Mouse (Mus musculus) hindbrain, embryonic 14.5 days (tissue): ENCODE results near the gene Phf20. TPM values are rescaled to one million over a fixed set of nuclear protein-coding genes. Genes with fewer than 3 reads are reported as not detected.
A peak's percentile ranks its signal among the peaks of the same experiment; 100 is the strongest.

ENCODE experiments used
- ATAC-seq: fragments of 200-750 bp; cut with Nextera tagmentation; 2 replicates; pipeline ENCODE4 v1.8.0; 2017; ENCODE audit warnings: moderate number of reproducible peaks, mild to moderate bottlenecking, moderate TSS enrichment, moderate library complexity; ENCODE audit not compliant: low FRiP score
- DNase-seq: peaks from one replicate; pipeline ENCODE4 v3.0.0-alpha.2; 2015; ENCODE audit warnings: low spot score
- H3K27ac ChIP-seq: fragments of 300-500 bp; sonication (generic); 2 replicates; pipeline ENCODE4 v1.5.1; 2014; ENCODE audit warnings: mild to moderate bottlenecking, moderate library complexity
- H3K27me3 ChIP-seq: fragments of 300-500 bp; sonication (generic); 2 replicates; pipeline ENCODE4 v1.6.1; 2014; ENCODE audit warnings: mild to moderate bottlenecking, low read length, mixed read lengths; ENCODE audit not compliant: control insufficient read depth, insufficient read depth
- H3K36me3 ChIP-seq: fragments of 300-500 bp; sonication (generic); replicated peaks from 2 replicates; pipeline ENCODE4 v1.6.1; 2014; ENCODE audit not compliant: control insufficient read depth, insufficient read depth
- H3K4me1 ChIP-seq: fragments of 300-500 bp; sonication (generic); replicated peaks from 2 replicates; pipeline ENCODE4 v1.6.1; 2014; ENCODE audit warnings: antibody characterized with exemption, low read length, mixed read lengths; ENCODE audit not compliant: control insufficient read depth, insufficient read depth
- H3K4me2 ChIP-seq: fragments of 300-500 bp; sonication (generic); replicated peaks from 2 replicates; pipeline ENCODE4 v1.6.1; 2014; ENCODE audit warnings: mild to moderate bottlenecking, moderate library complexity
- H3K4me3 ChIP-seq: fragments of 300-500 bp; sonication (generic); replicated peaks from 2 replicates; pipeline ENCODE4 v1.5.1; 2014; ENCODE audit warnings: mild to moderate bottlenecking, low read length
- H3K9ac ChIP-seq: fragments of 300-500 bp; sonication (generic); 2 replicates; pipeline ENCODE4 v1.6.1; 2014
- H3K9me3 ChIP-seq: fragments of 300-500 bp; sonication (generic); 2 replicates; pipeline ENCODE4 v1.6.1; 2016; ENCODE audit warnings: low read length; ENCODE audit not compliant: control insufficient read depth
- WGBS: fragments of 180-500 bp; shearing (Covaris S2); extraction: QIAGEN DNeasy Blood & Tissue Kit; methylation state at CpG from one replicate; pipeline ENCODE4 v1.1.7; 2014; 5-methylcytosine and 5-hydroxymethylcytosine counted together
- polyA plus RNA-seq: library from polyadenylated mRNA; unstranded; fragments of >200 nt; fragmentation: Nextera tagmentation; extraction: Ambion mirVana; gene quantifications from 2 replicates; pipeline ENCODE4 v1.2.1, GENCODE M21; 2014

Phf20 gene
- polyA plus RNA-seq, 1 experiment from 2014 or later, result 107 TPM

- no peak for ATAC-seq
- Histone ChIP-seq H3K9me3 (no peaks in the 10 kb centered on the region), H3K36me3 (no peaks in the 10 kb centered on the region), H3K4me1 (peaks cover 26% of the 10 kb centered on the region), H3K9ac (no peak overlapping the region), H3K27me3 (no peaks in the 10 kb centered on the region), H3K27ac (no peak overlapping the region), H3K4me2 (no peak overlapping the region), H3K4me3 (no peak overlapping the region)
- DNase-seq, result no peak
These were observed 1.7 kb upstream of the Phf20 start for GRCm38 (mm10) chr2:156194571-156194970.

GRCm38 (mm10) chr2:156197129-156197911 is 1.1 kb downstream of the Phf20 start:
- peak overlapping the region; percentile 66 for H3K4me2 ChIP-seq
- H3K9me3 ChIP-seq, result no peaks in the 10 kb centered on the region
- H3K27ac ChIP-seq, result peak overlapping the region; percentile 95
- peaks cover 32% of the 10 kb centered on the region for H3K4me1 ChIP-seq
- H3K4me3 ChIP-seq, result peak overlapping the region; percentile 66
- peak overlapping the region; percentile 84 for H3K9ac ChIP-seq
- 6% methylated on average over 17 of the region's 17 CpGs for WGBS
- no peak for ATAC-seq
- no peaks in the 10 kb centered on the region for H3K27me3 ChIP-seq
- DNase-seq, result no peak
- 0 out of 2 replicates have a peak, but pooled peaks cover 4% of the 10 kb centered on the region for H3K36me3 ChIP-seq

GRCm38 (mm10) chr2:156199944-156200343 is 3.7 kb downstream of the Phf20 start:
- Histone ChIP-seq H3K4me3 (no peak overlapping the region), H3K4me1 (peaks cover 36% of the 10 kb centered on the region), H3K27me3 (no peaks in the 10 kb centered on the region), H3K9ac (no peak overlapping the region), H3K36me3 (0 out of 2 replicates have a peak, but pooled peaks cover 9% of the 10 kb centered on the region), H3K4me2 (no peak overlapping the region), H3K9me3 (no peaks in the 10 kb centered on the region), H3K27ac (0 out of 2 replicates have a peak overlapping the region, but pooled peaks have one; percentile 7)
- 56% methylated on average over 3 of the region's 3 CpGs for WGBS
- ATAC-seq, result no peak
- DNase-seq, result no peak

- H3K4me1 ChIP-seq, result peaks cover 30% of the 10 kb centered on the region
- H3K4me2 ChIP-seq, result no peak overlapping the region
- H3K9me3 ChIP-seq, result no peaks in the 10 kb centered on the region
- H3K27ac ChIP-seq, result no peak overlapping the region
- DNase-seq (no peak), ATAC-seq (no peak)
- 93% methylated on average over 4 of the region's 4 CpGs for WGBS
- no peaks in the 10 kb centered on the region for H3K27me3 ChIP-seq
- H3K36me3 ChIP-seq, result 0 out of 2 replicates have a peak, but pooled peaks cover 9% of the 10 kb centered on the region
- H3K9ac ChIP-seq, result no peak overlapping the region
- H3K4me3 ChIP-seq, result no peak overlapping the region
These were observed 5.2 kb downstream of the Phf20 start for GRCm38 (mm10) chr2:156201486-156201885.

- H3K9me3 ChIP-seq, result no peaks in the 10 kb centered on the region
- no peaks in the 10 kb centered on the region for H3K27me3 ChIP-seq
- H3K27ac ChIP-seq, result peak overlapping the region; percentile 67
- ATAC-seq (peak; percentile 79), DNase-seq (peak; percentile 81)
- H3K9ac ChIP-seq, result no peak overlapping the region
- no peak overlapping the region for H3K4me3 ChIP-seq
- H3K36me3 ChIP-seq, result peaks cover 9% of the 10 kb centered on the region; the same call in 1 of the 2 replicates
- WGBS, result 40% methylated on average over 3 of the region's 3 CpGs
- peaks cover 25% of the 10 kb centered on the region for H3K4me1 ChIP-seq
- H3K4me2 ChIP-seq, result no peak overlapping the region
These were observed 6.7 kb downstream of the Phf20 start for GRCm38 (mm10) chr2:156202848-156203437.

GRCm38 (mm10) chr2:156203917-156204316 is 7.7 kb downstream of the Phf20 start:
- WGBS, result 93% methylated on average over 6 of the region's 6 CpGs
- no peaks in the 10 kb centered on the region for H3K9me3 ChIP-seq
- H3K4me1 ChIP-seq, result peaks cover 16% of the 10 kb centered on the region
- H3K9ac ChIP-seq, result no peak overlapping the region
- H3K4me2 ChIP-seq, result no peak overlapping the region
- H3K4me3 ChIP-seq, result no peak overlapping the region
- no peaks in the 10 kb centered on the region for H3K27me3 ChIP-seq
- H3K27ac ChIP-seq, result no peak overlapping the region
- DNase-seq (no peak), ATAC-seq (no peak)
- peaks cover 9% of the 10 kb centered on the region; the same call in 1 of the 2 replicates for H3K36me3 ChIP-seq

- Histone ChIP-seq H3K9me3 (no peaks in the 10 kb centered on the region), H3K4me2 (no peak overlapping the region), H3K4me1 (no peaks in the 10 kb centered on the region), H3K4me3 (no peak overlapping the region), H3K27ac (no peak overlapping the region), H3K36me3 (peaks cover 13% of the 10 kb centered on the region; the same call in 1 of the 2 replicates), H3K27me3 (no peaks in the 10 kb centered on the region), H3K9ac (no peak overlapping the region)
- DNase-seq (no peak), ATAC-seq (no peak)
- 41% methylated on average over 1 of the region's 1 CpGs for WGBS
These were observed 21.5 kb downstream of the Phf20 start for GRCm38 (mm10) chr2:156217786-156218185.

- H3K27ac ChIP-seq, result no peak overlapping the region
- H3K27me3 ChIP-seq, result no peaks in the 10 kb centered on the region
- no peaks in the 10 kb centered on the region for H3K9me3 ChIP-seq
- H3K36me3 ChIP-seq, result peaks cover 31% of the 10 kb centered on the region
- H3K4me2 ChIP-seq, result no peak overlapping the region
- no peaks in the 10 kb centered on the region for H3K4me1 ChIP-seq
- no peak overlapping the region for H3K9ac ChIP-seq
- no peak overlapping the region for H3K4me3 ChIP-seq
- ATAC-seq (no peak), DNase-seq (no peak)
These were observed 25.8 kb downstream of the Phf20 start for GRCm38 (mm10) chr2:156222100-156222499.

- Histone ChIP-seq H3K36me3 (peaks cover 31% of the 10 kb centered on the region), H3K4me2 (no peak overlapping the region), H3K9ac (no peak overlapping the region), H3K4me1 (no peaks in the 10 kb centered on the region), H3K4me3 (no peak overlapping the region), H3K9me3 (no peaks in the 10 kb centered on the region), H3K27me3 (no peaks in the 10 kb centered on the region), H3K27ac (no peak overlapping the region)
- DNase-seq (no peak), ATAC-seq (no peak)
- 96% methylated on average over 5 of the region's 5 CpGs for WGBS
These were observed 27.8 kb downstream of the Phf20 start for GRCm38 (mm10) chr2:156224043-156224442.
